Mouse (Mus musculus): ENCODE results near the gene Mzf1. TPM values are rescaled to one million over a fixed set of nuclear protein-coding genes. Genes with fewer than 3 reads are reported as not detected.

Mzf1 gene
- total and polyA plus RNA-seq, 3 experiments: 0.77 to 2.4 TPM; not detected in 1

GRCm38 (mm10) chr7:13042511-13042910 lies 12.1 kb downstream of the Mzf1 start:
- TF ChIP-seq TCF12 (IDR thresholded peaks at IDR 0.05; ENCODE audit: low read depth, low read length): no peak
- TF ChIP-seq KAT2A (conservative IDR thresholded peaks at IDR 0.05; ENCODE audit: low read depth, low read length): no peak
- TF ChIP-seq MAX (IDR thresholded peaks at IDR 0.05; ENCODE audit: low read length): no peak
- TF ChIP-seq MAFK (IDR thresholded peaks at IDR 0.05; ENCODE audit: borderline replicate concordance, low read depth, low read length): no peak
- no peak for TF ChIP-seq RAD21 (IDR thresholded peaks at IDR 0.05; ENCODE audit: low read depth, low read length)
- no peak for TF ChIP-seq JUND (IDR thresholded peaks at IDR 0.05; ENCODE audit: low read depth, low read length)
- Histone ChIP-seq H3K27me3 (ENCODE audit: control insufficient read depth in 1 of 2, insufficient read depth in 2 of 2, low read length in 2 of 2) (no peaks in the 10 kb centered on the region), H3K36me3 (ENCODE audit: control insufficient read depth in 1 of 2, insufficient read depth in 2 of 2, low read length in 2 of 2) (peaks cover 0 to 7% of the 10 kb centered on the region in 2 experiments; a peak in 2 of 4 replicates), H3K79me2 (ENCODE audit: control insufficient read depth, insufficient read depth, low read length, poor library complexity) (peaks cover 6% of the 10 kb centered on the region; the same call in 1 of the 2 replicates), H3K9ac (ENCODE audit: control insufficient read depth, low read depth, low read length, poor library complexity, severe bottlenecking) (no peak overlapping the region), H3K4me3 (ENCODE audit: control insufficient read depth in 1 of 2, insufficient read depth in 1 of 2, low read depth in 2 of 2, low read length in 2 of 2) (no peak overlapping the region), H3K27ac (ENCODE audit: control insufficient read depth, low read depth, low read length) (no peak overlapping the region), H3K9me3 (replicated peaks; ENCODE audit: insufficient read depth, low read length) (no peaks in the 10 kb centered on the region), H3K4me1 (ENCODE audit: control insufficient read depth in 1 of 2, insufficient read depth in 2 of 2, low read length in 2 of 2) (peaks cover 5 to 11% of the 10 kb centered on the region in 2 experiments; a peak in 3 of 4 replicates)
- no peak for DNase-seq (ENCODE audit: low read depth, low spot score)

GRCm38 (mm10) chr7:13041256-13041655 lies 13.3 kb downstream of the Mzf1 start:
- H3K79me2 ChIP-seq (ENCODE audit: control insufficient read depth, insufficient read depth, low read length, poor library complexity): peaks cover 19% of the 10 kb centered on the region
- no peaks in the 10 kb centered on the region for H3K27me3 ChIP-seq (ENCODE audit: control insufficient read depth in 1 of 2, insufficient read depth in 2 of 2, low read length in 2 of 2)
- no peak overlapping the region for H3K9ac ChIP-seq (ENCODE audit: control insufficient read depth, low read depth, low read length, poor library complexity, severe bottlenecking)
- peaks cover 0 to 7% of the 10 kb centered on the region in 2 experiments; a peak in 2 of 4 replicates for H3K36me3 ChIP-seq (ENCODE audit: control insufficient read depth in 1 of 2, insufficient read depth in 2 of 2, low read length in 2 of 2)
- no peak for DNase-seq (ENCODE audit: low read depth, low spot score)
- no peak overlapping the region for H3K27ac ChIP-seq (ENCODE audit: control insufficient read depth, low read depth, low read length)
- no peaks in the 10 kb centered on the region for H3K9me3 ChIP-seq (replicated peaks; ENCODE audit: insufficient read depth, low read length)
- peaks cover 5 to 14% of the 10 kb centered on the region in 2 experiments; a peak in 3 of 4 replicates for H3K4me1 ChIP-seq (ENCODE audit: control insufficient read depth in 1 of 2, insufficient read depth in 2 of 2, low read length in 2 of 2)
- TF ChIP-seq MAZ (IDR thresholded peaks at IDR 0.05; ENCODE audit: low read depth, low read length) (no peak), TBP (IDR thresholded peaks at IDR 0.05; ENCODE audit: low read depth, low read length) (no peak), MEF2A (IDR thresholded peaks at IDR 0.05; ENCODE audit: extremely low read depth, insufficient replicate concordance, low read depth, low read length, poor library complexity, severe bottlenecking) (no peak), ZC3H11A (IDR thresholded peaks at IDR 0.05; ENCODE audit: low read depth, low read length) (no peak), SIN3A (IDR thresholded peaks at IDR 0.05; ENCODE audit: low read length) (no peak), ZKSCAN1 (IDR thresholded peaks at IDR 0.05; ENCODE audit: low read depth, low read length) (no peak), MYB (IDR thresholded peaks at IDR 0.05; ENCODE audit: low read depth, low read length) (no peak), HCFC1 (IDR thresholded peaks at IDR 0.05; ENCODE audit: low read depth, low read length) (no peak), RCOR1 (IDR thresholded peaks at IDR 0.05; ENCODE audit: low read depth, low read length) (no peak), POLR2AphosphoS5 (IDR thresholded peaks at IDR 0.05; ENCODE audit: borderline replicate concordance, low read depth, low read length) (no peak)
- no peak overlapping the region for H3K4me3 ChIP-seq (ENCODE audit: control insufficient read depth in 1 of 2, insufficient read depth in 1 of 2, low read depth in 2 of 2, low read length in 2 of 2)
